Mouse (Mus musculus) midbrain, embryonic 10.5 days (tissue): ENCODE data around the gene Cwc22. TPM values are rescaled to one million over a fixed set of nuclear protein-coding genes. Genes with fewer than 3 reads are reported as not detected.

Experiments
- DNase-seq: peaks from one replicate; pipeline ENCODE4 v3.0.0-alpha.2; 2017; ENCODE audit warnings: low spot score
- H3K27ac ChIP-seq: fragments of 300-500 bp; sonication (generic); replicated peaks from 2 replicates; pipeline ENCODE4 v1.5.1; 2016; ENCODE audit warnings: mild to moderate bottlenecking
- H3K27me3 ChIP-seq: fragments of 300-500 bp; sonication (generic); 2 replicates; pipeline ENCODE4 v1.6.1; 2016; ENCODE audit warnings: low read depth, mild to moderate bottlenecking; ENCODE audit not compliant: poor library complexity, severe bottlenecking
- H3K36me3 ChIP-seq: fragments of 300-500 bp; sonication (generic); 2 replicates; pipeline ENCODE4 v1.6.1; 2016; ENCODE audit warnings: mild to moderate bottlenecking, moderate library complexity
- H3K4me1 ChIP-seq: fragments of 300-500 bp; sonication (generic); 2 replicates; pipeline ENCODE4 v1.6.1; 2016
- H3K4me3 ChIP-seq: fragments of 300-500 bp; sonication (generic); 2 replicates; pipeline ENCODE4 v1.5.1; 2016; ENCODE audit warnings: mild to moderate bottlenecking, moderate library complexity
- H3K9me3 ChIP-seq: fragments of 300-500 bp; sonication (generic); replicated peaks from 2 replicates; pipeline ENCODE4 v1.6.1; 2016; ENCODE audit warnings: mild to moderate bottlenecking
- WGBS: fragments of 180-500 bp; shearing (Covaris S2); methylation state at CpG from one replicate; pipeline ENCODE4 v1.1.7; 2016; 5-methylcytosine and 5-hydroxymethylcytosine counted together
- polyA plus RNA-seq: library from polyadenylated mRNA; unstranded; fragments of >200 nt; fragmentation: Nextera tagmentation; extraction: Ambion mirVana; gene quantifications from 2 replicates; pipeline ENCODE4 v1.2.1, GENCODE M21; 2016

Cwc22 gene
- polyA plus RNA-seq, 1 experiment from 2014 or later, result 38.6 TPM

- no peaks in the 10 kb centered on the region for H3K27me3 ChIP-seq
- H3K27ac ChIP-seq, result no peak overlapping the region
- peaks cover 18% of the 10 kb centered on the region for H3K9me3 ChIP-seq
- no peaks in the 10 kb centered on the region for H3K4me1 ChIP-seq
- 90% methylated on average over 3 of the region's 3 CpGs for WGBS
- H3K4me3 ChIP-seq, result no peak overlapping the region
- H3K36me3 ChIP-seq, result no peaks in the 10 kb centered on the region
- DNase-seq, result no peak
These were observed 32.1 kb upstream of the Cwc22 start for GRCm38 (mm10) chr2:77978256-77978655.

GRCm38 (mm10) chr2:77976321-77976920, 30.2 kb upstream of the Cwc22 start:
- Histone ChIP-seq H3K27ac (no peak overlapping the region), H3K4me1 (no peaks in the 10 kb centered on the region), H3K36me3 (no peaks in the 10 kb centered on the region), H3K9me3 (peaks cover 14% of the 10 kb centered on the region; the same call in 1 of the 2 replicates), H3K27me3 (no peaks in the 10 kb centered on the region), H3K4me3 (no peak overlapping the region)
- no peak for DNase-seq
- 86% methylated on average over 5 of the region's 5 CpGs for WGBS

- DNase-seq, result no peak
- Histone ChIP-seq H3K36me3 (no peaks in the 10 kb centered on the region), H3K9me3 (peaks cover 14% of the 10 kb centered on the region; the same call in 1 of the 2 replicates), H3K4me1 (no peaks in the 10 kb centered on the region), H3K4me3 (no peak overlapping the region), H3K27me3 (no peaks in the 10 kb centered on the region), H3K27ac (no peak overlapping the region)
- WGBS, result 73% methylated on average over 4 of the region's 4 CpGs
These were observed 29.4 kb upstream of the Cwc22 start for GRCm38 (mm10) chr2:77975606-77976005.

- Histone ChIP-seq H3K27me3 (no peaks in the 10 kb centered on the region), H3K4me1 (no peaks in the 10 kb centered on the region), H3K4me3 (no peak overlapping the region), H3K9me3 (peaks cover 14% of the 10 kb centered on the region; the same call in 1 of the 2 replicates), H3K36me3 (no peaks in the 10 kb centered on the region), H3K27ac (no peak overlapping the region)
- 88% methylated on average over 1 of the region's 1 CpGs for WGBS
- no peak for DNase-seq
These were observed 28.8 kb upstream of the Cwc22 start for GRCm38 (mm10) chr2:77974986-77975385.

- Histone ChIP-seq H3K27me3 (no peaks in the 10 kb centered on the region), H3K36me3 (no peaks in the 10 kb centered on the region), H3K9me3 (peaks cover 14% of the 10 kb centered on the region; the same call in 1 of the 2 replicates), H3K27ac (no peak overlapping the region), H3K4me3 (no peak overlapping the region), H3K4me1 (no peaks in the 10 kb centered on the region)
- no peak for DNase-seq
- 69% methylated on average over 2 of the region's 2 CpGs for WGBS
These were observed 28.2 kb upstream of the Cwc22 start for GRCm38 (mm10) chr2:77974366-77974765.

GRCm38 (mm10) chr2:77973296-77973695, 27.1 kb upstream of the Cwc22 start:
- Histone ChIP-seq H3K27me3 (no peaks in the 10 kb centered on the region), H3K4me3 (no peak overlapping the region), H3K27ac (no peak overlapping the region), H3K9me3 (peaks cover 12% of the 10 kb centered on the region; the same call in 1 of the 2 replicates), H3K36me3 (no peaks in the 10 kb centered on the region), H3K4me1 (no peaks in the 10 kb centered on the region)
- 85% methylated on average over 2 of the region's 2 CpGs for WGBS
- no peak for DNase-seq

GRCm38 (mm10) chr2:77972541-77972940, 26.4 kb upstream of the Cwc22 start:
- 87% methylated on average over 2 of the region's 2 CpGs for WGBS
- Histone ChIP-seq H3K27ac (no peak overlapping the region), H3K9me3 (peaks cover 6% of the 10 kb centered on the region; the same call in 1 of the 2 replicates), H3K4me3 (no peak overlapping the region), H3K27me3 (no peaks in the 10 kb centered on the region), H3K36me3 (no peaks in the 10 kb centered on the region), H3K4me1 (no peaks in the 10 kb centered on the region)
- DNase-seq, result no peak

- 79% methylated on average over 1 of the region's 1 CpGs for WGBS
- H3K9me3 ChIP-seq, result no peaks in the 10 kb centered on the region
- H3K27me3 ChIP-seq, result no peaks in the 10 kb centered on the region
- H3K4me1 ChIP-seq, result no peaks in the 10 kb centered on the region
- DNase-seq, result no peak
- no peak overlapping the region for H3K27ac ChIP-seq
- no peak overlapping the region for H3K4me3 ChIP-seq
- no peaks in the 10 kb centered on the region for H3K36me3 ChIP-seq
These were observed 25.7 kb upstream of the Cwc22 start for GRCm38 (mm10) chr2:77971871-77972270.

GRCm38 (mm10) chr2:77971361-77971760, 25.2 kb upstream of the Cwc22 start:
- DNase-seq, result no peak
- H3K4me3 ChIP-seq, result no peak overlapping the region
- H3K27me3 ChIP-seq, result no peaks in the 10 kb centered on the region
- no peak overlapping the region for H3K27ac ChIP-seq
- WGBS, result 83% methylated on average over 2 of the region's 2 CpGs
- no peaks in the 10 kb centered on the region for H3K4me1 ChIP-seq
- no peaks in the 10 kb centered on the region for H3K36me3 ChIP-seq
- H3K9me3 ChIP-seq, result no peaks in the 10 kb centered on the region

GRCm38 (mm10) chr2:77970556-77970955, 24.4 kb upstream of the Cwc22 start:
- DNase-seq, result no peak

GRCm38 (mm10) chr2:77969956-77970355, 23.8 kb upstream of the Cwc22 start:
- no peaks in the 10 kb centered on the region for H3K4me1 ChIP-seq
- WGBS, result 97% methylated on average over 4 of the region's 4 CpGs
- no peaks in the 10 kb centered on the region for H3K27me3 ChIP-seq
- no peak overlapping the region for H3K27ac ChIP-seq
- H3K4me3 ChIP-seq, result no peak overlapping the region
- no peaks in the 10 kb centered on the region for H3K9me3 ChIP-seq
- no peaks in the 10 kb centered on the region for H3K36me3 ChIP-seq
- DNase-seq, result no peak

More at GRCm38 (mm10) chr2:77970556-77970955, 24.4 kb upstream of the Cwc22 start:
- H3K27ac ChIP-seq, result no peak overlapping the region
- no peaks in the 10 kb centered on the region for H3K27me3 ChIP-seq
- H3K36me3 ChIP-seq, result no peaks in the 10 kb centered on the region
- H3K4me3 ChIP-seq, result no peak overlapping the region
- 90% methylated on average over 3 of the region's 3 CpGs for WGBS
- no peaks in the 10 kb centered on the region for H3K9me3 ChIP-seq
- no peaks in the 10 kb centered on the region for H3K4me1 ChIP-seq

GRCm38 (mm10) chr2:77962450-77963193, 16.4 kb upstream of the Cwc22 start:
- no peak for DNase-seq
- Histone ChIP-seq H3K36me3 (no peaks in the 10 kb centered on the region), H3K9me3 (no peaks in the 10 kb centered on the region), H3K4me3 (no peak overlapping the region), H3K27ac (no peak overlapping the region), H3K27me3 (no peaks in the 10 kb centered on the region), H3K4me1 (no peaks in the 10 kb centered on the region)
- WGBS, result 95% methylated on average over 3 of the region's 3 CpGs

GRCm38 (mm10) chr2:77961256-77961655, 15.1 kb upstream of the Cwc22 start:
- H3K4me3 ChIP-seq, result no peak overlapping the region
- DNase-seq, result no peak
- 82% methylated on average over 1 of the region's 1 CpGs for WGBS
- H3K27ac ChIP-seq, result no peak overlapping the region
- no peaks in the 10 kb centered on the region for H3K4me1 ChIP-seq
- H3K9me3 ChIP-seq, result no peaks in the 10 kb centered on the region
- no peaks in the 10 kb centered on the region for H3K27me3 ChIP-seq
- H3K36me3 ChIP-seq, result no peaks in the 10 kb centered on the region
